Mouse (Mus musculus) midbrain, embryonic 10.5 days (tissue): ENCODE data around the gene Scyl2. TPM values are rescaled to one million over a fixed set of nuclear protein-coding genes. Genes with fewer than 3 reads are reported as not detected.
"Not testable (repeated sequence)": the region's sequence is repeated elsewhere in the genome, so short reads cannot be mapped to it uniquely, and the experiment has no call there.

Source experiments
- DNase-seq: peaks from one replicate; pipeline ENCODE4 v3.0.0-alpha.2; 2017; ENCODE audit warnings: low spot score
- H3K27ac ChIP-seq: fragments of 300-500 bp; sonication (generic); replicated peaks from 2 replicates; pipeline ENCODE4 v1.5.1; 2016; ENCODE audit warnings: mild to moderate bottlenecking
- H3K27me3 ChIP-seq: fragments of 300-500 bp; sonication (generic); 2 replicates; pipeline ENCODE4 v1.6.1; 2016; ENCODE audit warnings: low read depth, mild to moderate bottlenecking; ENCODE audit not compliant: poor library complexity, severe bottlenecking
- H3K36me3 ChIP-seq: fragments of 300-500 bp; sonication (generic); 2 replicates; pipeline ENCODE4 v1.6.1; 2016; ENCODE audit warnings: mild to moderate bottlenecking, moderate library complexity
- H3K4me1 ChIP-seq: fragments of 300-500 bp; sonication (generic); 2 replicates; pipeline ENCODE4 v1.6.1; 2016
- H3K4me3 ChIP-seq: fragments of 300-500 bp; sonication (generic); 2 replicates; pipeline ENCODE4 v1.5.1; 2016; ENCODE audit warnings: mild to moderate bottlenecking, moderate library complexity
- H3K9me3 ChIP-seq: fragments of 300-500 bp; sonication (generic); replicated peaks from 2 replicates; pipeline ENCODE4 v1.6.1; 2016; ENCODE audit warnings: mild to moderate bottlenecking
- WGBS: fragments of 180-500 bp; shearing (Covaris S2); methylation state at CpG from one replicate; pipeline ENCODE4 v1.1.7; 2016; 5-methylcytosine and 5-hydroxymethylcytosine counted together
- polyA plus RNA-seq: library from polyadenylated mRNA; unstranded; fragments of >200 nt; fragmentation: Nextera tagmentation; extraction: Ambion mirVana; gene quantifications from 2 replicates; pipeline ENCODE4 v1.2.1, GENCODE M21; 2016

The Scyl2 gene
- polyA plus RNA-seq, 1 experiment from 2014 or later: 8.3 TPM

- H3K9me3 ChIP-seq, H3K27ac ChIP-seq, DNase-seq, H3K4me1 ChIP-seq, H3K4me3 ChIP-seq, H3K27me3 ChIP-seq, H3K36me3 ChIP-seq: not testable (repeated sequence)
- 73% methylated on average over 2 of the region's 2 CpGs for WGBS
These were observed 10.2 kb upstream of the Scyl2 start for GRCm38 (mm10) chr10:89696270-89696669.

- WGBS: 87% methylated on average over 20 of the region's 20 CpGs
- Histone ChIP-seq H3K4me3 (no peak overlapping the region), H3K4me1 (no peaks in the 10 kb centered on the region), H3K27me3 (no peaks in the 10 kb centered on the region), H3K27ac (no peak overlapping the region), H3K36me3 (no peaks in the 10 kb centered on the region), H3K9me3 (no peaks in the 10 kb centered on the region)
- DNase-seq: no peak
These were observed 9.3 kb upstream of the Scyl2 start for GRCm38 (mm10) chr10:89695194-89695911.

GRCm38 (mm10) chr10:89690021-89690420, 3.9 kb upstream of the Scyl2 start:
- Histone ChIP-seq H3K4me1 (peaks cover 12% of the 10 kb centered on the region), H3K4me3 (no peak overlapping the region), H3K36me3 (no peaks in the 10 kb centered on the region), H3K9me3 (no peaks in the 10 kb centered on the region), H3K27me3 (no peaks in the 10 kb centered on the region; the same call in 1 of the 2 replicates), H3K27ac (no peak overlapping the region)
- no peak for DNase-seq
- WGBS: 65% methylated on average over 8 of the region's 8 CpGs

- no peaks in the 10 kb centered on the region; the same call in 1 of the 2 replicates for H3K27me3 ChIP-seq
- no peak for DNase-seq
- no peak overlapping the region for H3K27ac ChIP-seq
- peaks cover 9% of the 10 kb centered on the region for H3K36me3 ChIP-seq
- WGBS: 85% methylated on average over 2 of the region's 2 CpGs
- no peak overlapping the region for H3K4me3 ChIP-seq
- no peaks in the 10 kb centered on the region for H3K9me3 ChIP-seq
- H3K4me1 ChIP-seq: peaks cover 15% of the 10 kb centered on the region
These were observed 1.4 kb upstream of the Scyl2 start for GRCm38 (mm10) chr10:89687455-89687854.

- under 1% methylated on average over 50 of the region's 51 CpGs for WGBS
These were observed 520 bp downstream of the Scyl2 start for GRCm38 (mm10) chr10:89685391-89686138.

GRCm38 (mm10) chr10:89682961-89683360, 3.1 kb downstream of the Scyl2 start:
- no peak for DNase-seq
- peaks cover 15% of the 10 kb centered on the region for H3K4me1 ChIP-seq
- 78% methylated on average over 10 of the region's 10 CpGs for WGBS
- H3K9me3 ChIP-seq: no peaks in the 10 kb centered on the region
- no peak overlapping the region for H3K27ac ChIP-seq
- H3K4me3 ChIP-seq: no peak overlapping the region
- H3K36me3 ChIP-seq: peaks cover 9% of the 10 kb centered on the region
- H3K27me3 ChIP-seq: no peaks in the 10 kb centered on the region; the same call in 1 of the 2 replicates

More at GRCm38 (mm10) chr10:89685391-89686138, 520 bp downstream of the Scyl2 start:
- DNase-seq: no peak
- Histone ChIP-seq H3K4me3 (peak overlapping the region; percentile 90), H3K4me1 (peaks cover 15% of the 10 kb centered on the region), H3K27ac (peak overlapping the region; percentile 96), H3K27me3 (no peaks in the 10 kb centered on the region; the same call in 1 of the 2 replicates), H3K9me3 (no peaks in the 10 kb centered on the region), H3K36me3 (peaks cover 9% of the 10 kb centered on the region)

- H3K27ac ChIP-seq: no peak overlapping the region
- no peak for DNase-seq
- 93% methylated on average over 1 of the region's 1 CpGs for WGBS
- H3K4me3 ChIP-seq: no peak overlapping the region
- H3K36me3 ChIP-seq: peaks cover 13% of the 10 kb centered on the region
- H3K27me3 ChIP-seq: no peaks in the 10 kb centered on the region; the same call in 1 of the 2 replicates
- H3K4me1 ChIP-seq: peaks cover 15% of the 10 kb centered on the region
- no peaks in the 10 kb centered on the region for H3K9me3 ChIP-seq
These were observed 3.9 kb downstream of the Scyl2 start for GRCm38 (mm10) chr10:89682157-89682556.

GRCm38 (mm10) chr10:89681706-89682105, 4.4 kb downstream of the Scyl2 start:
- no peak for DNase-seq
- Histone ChIP-seq H3K36me3 (peaks cover 13% of the 10 kb centered on the region), H3K27ac (no peak overlapping the region), H3K4me3 (no peak overlapping the region), H3K27me3 (no peaks in the 10 kb centered on the region; the same call in 1 of the 2 replicates), H3K9me3 (no peaks in the 10 kb centered on the region), H3K4me1 (peaks cover 15% of the 10 kb centered on the region)
- 90% methylated on average over 4 of the region's 4 CpGs for WGBS

- Histone ChIP-seq H3K36me3 (peaks cover 13% of the 10 kb centered on the region), H3K4me1 (peaks cover 8% of the 10 kb centered on the region), H3K4me3 (no peak overlapping the region), H3K27me3 (no peaks in the 10 kb centered on the region), H3K27ac (no peak overlapping the region), H3K9me3 (no peaks in the 10 kb centered on the region)
- no peak for DNase-seq
- 86% methylated on average over 3 of the region's 3 CpGs for WGBS
These were observed 5.6 kb downstream of the Scyl2 start for GRCm38 (mm10) chr10:89680517-89680916.

GRCm38 (mm10) chr10:89679448-89679847, 6.6 kb downstream of the Scyl2 start:
- peaks cover 13% of the 10 kb centered on the region for H3K36me3 ChIP-seq
- no peaks in the 10 kb centered on the region for H3K27me3 ChIP-seq
- WGBS: 92% methylated on average over 1 of the region's 1 CpGs
- H3K27ac ChIP-seq: no peak overlapping the region
- no peak overlapping the region for H3K4me3 ChIP-seq
- no peaks in the 10 kb centered on the region for H3K9me3 ChIP-seq
- no peaks in the 10 kb centered on the region; the same call in 1 of the 2 replicates for H3K4me1 ChIP-seq
- no peak for DNase-seq

GRCm38 (mm10) chr10:89678054-89678453, 8.0 kb downstream of the Scyl2 start:
- no peak for DNase-seq
- no peaks in the 10 kb centered on the region for H3K27me3 ChIP-seq
- no peaks in the 10 kb centered on the region for H3K4me1 ChIP-seq
- no peaks in the 10 kb centered on the region for H3K9me3 ChIP-seq
- H3K27ac ChIP-seq: no peak overlapping the region
- no peak overlapping the region for H3K4me3 ChIP-seq
- peaks cover 7% of the 10 kb centered on the region for H3K36me3 ChIP-seq
- 92% methylated on average over 4 of the region's 4 CpGs for WGBS

- Histone ChIP-seq H3K27me3 (no peaks in the 10 kb centered on the region), H3K4me3 (no peak overlapping the region), H3K27ac (no peak overlapping the region), H3K9me3 (no peaks in the 10 kb centered on the region), H3K36me3 (peaks cover 8% of the 10 kb centered on the region), H3K4me1 (no peaks in the 10 kb centered on the region)
- WGBS: 72% methylated on average over 4 of the region's 4 CpGs
- DNase-seq: no peak
These were observed 9.5 kb downstream of the Scyl2 start for GRCm38 (mm10) chr10:89676609-89677008.

- not testable (repeated sequence) for H3K36me3 ChIP-seq, H3K27ac ChIP-seq, H3K27me3 ChIP-seq, H3K9me3 ChIP-seq, H3K4me1 ChIP-seq, DNase-seq, H3K4me3 ChIP-seq
- WGBS: 95% methylated on average over 5 of the region's 5 CpGs
These were observed 15.7 kb downstream of the Scyl2 start for GRCm38 (mm10) chr10:89670371-89670770.
